Mouse (Mus musculus) CH12.LX (cell line): Measurements from ENCODE around the gene Cfdp1. TPM values are rescaled to one million over a fixed set of nuclear protein-coding genes. Genes with fewer than 3 reads are reported as not detected.

ENCODE experiments used
- DNase-seq: peaks from one replicate; pipeline ENCODE4 v3.0.0-alpha.2; 2013; ENCODE audit errors: extremely low read depth
- H3K27ac ChIP-seq: 2 replicates; pipeline ENCODE4 v1.5.1; 2012; ENCODE audit warnings: low read depth, mild to moderate bottlenecking, control low read depth, moderate library complexity; ENCODE audit not compliant: insufficient read depth
- H3K27me3 ChIP-seq: replicated peaks from 2 replicates; pipeline ENCODE3; 2012; ENCODE audit warnings: inconsistent platforms
- H3K36me3 ChIP-seq, 2 experiments: replicated peaks in 1 of 2; 2 replicates each; pipeline versions ENCODE3 to v1.6.1; 2012; ENCODE audit warnings: inconsistent platforms in 1 of 2, low read length in 1 of 2, mild to moderate bottlenecking in 1 of 2, mixed read lengths in 1 of 2, moderate library complexity in 1 of 2; ENCODE audit not compliant: control insufficient read depth in 1 of 2, insufficient read depth in 1 of 2
- H3K4me1 ChIP-seq, 2 experiments: 2 replicates each; pipeline ENCODE4 v1.6.1; 2012; ENCODE audit warnings: inconsistent platforms in 1 of 2, moderate library complexity in 1 of 2; ENCODE audit not compliant: insufficient read depth in 2 of 2, control insufficient read depth in 1 of 2
- H3K4me2 ChIP-seq: 2 replicates; pipeline ENCODE4 v1.6.1; 2012; ENCODE audit warnings: low read depth, mild to moderate bottlenecking, control low read depth; ENCODE audit not compliant: poor library complexity, insufficient read depth, severe bottlenecking
- H3K4me3 ChIP-seq, 3 experiments: fragments of 150-350 bp in 1 of 3; sonication (generic) in 1 of 3; replicated peaks in 1 of 3; 2 replicates each; pipeline versions ENCODE3 to v1.5.1; 2011 to 2012; ENCODE audit warnings: low read depth in 2 of 3, low read length in 2 of 3, mild to moderate bottlenecking in 2 of 3, moderate library complexity in 2 of 3, control low read depth in 1 of 3, improper control_type of control experiment in 1 of 3, inconsistent platforms in 1 of 3, mixed read lengths in 1 of 3; ENCODE audit not compliant: poor library complexity in 1 of 3
- H3K79me2 ChIP-seq: replicated peaks from 2 replicates; pipeline ENCODE4 v1.6.1; 2012; ENCODE audit warnings: mild to moderate bottlenecking, moderate library complexity; ENCODE audit not compliant: control insufficient read depth, poor library complexity, insufficient read depth, severe bottlenecking; ENCODE audit errors: extremely low read depth
- H3K9ac ChIP-seq: 2 replicates; pipeline ENCODE4 v1.6.1; 2012; ENCODE audit warnings: low read depth, mild to moderate bottlenecking, control low read depth, moderate library complexity; ENCODE audit not compliant: insufficient read depth
- H3K9me3 ChIP-seq: replicated peaks from 2 replicates; pipeline ENCODE3; 2012; ENCODE audit warnings: low read length, inconsistent platforms, mixed read lengths
- CHD2 ChIP-seq: IDR thresholded peaks from 2 replicates; pipeline ENCODE4 v1.6.1; 2011; ENCODE audit warnings: low read length, improper control_type of control experiment
- CTCF ChIP-seq, 2 experiments: IDR thresholded peaks in 1 of 2; conservative IDR thresholded peaks in 1 of 2; 2 replicates each; pipeline ENCODE4 v1.5.1; 2011 to 2012; ENCODE audit warnings: low read depth in 2 of 2, low read length in 2 of 2, improper control_type of control experiment in 1 of 2, inconsistent platforms in 1 of 2, mild to moderate bottlenecking in 1 of 2, moderate library complexity in 1 of 2
- ETS1 ChIP-seq: conservative IDR thresholded peaks from 2 replicates; pipeline ENCODE4 v1.6.1; 2012; ENCODE audit warnings: low read depth, mild to moderate bottlenecking, inconsistent platforms, low read length, improper control_type of control experiment, moderate library complexity
- JUN ChIP-seq: IDR thresholded peaks from 2 replicates; pipeline ENCODE4 v1.6.1; 2011; ENCODE audit warnings: low read depth, mild to moderate bottlenecking, low read length, improper control_type of control experiment, moderate library complexity; ENCODE audit not compliant: insufficient read depth
- JUND ChIP-seq: conservative IDR thresholded peaks from 2 replicates; pipeline ENCODE4 v1.6.1; 2011; ENCODE audit warnings: low read depth, low read length, improper control_type of control experiment
- KAT2A ChIP-seq: IDR thresholded peaks from 2 replicates; pipeline ENCODE4 v1.6.1; 2012; ENCODE audit warnings: low read length, improper control_type of control experiment, inconsistent platforms; ENCODE audit not compliant: insufficient replicate concordance
- MAFK ChIP-seq: IDR thresholded peaks from 2 replicates; pipeline ENCODE4 v1.6.1; 2011; ENCODE audit warnings: low read length, improper control_type of control experiment; ENCODE audit not compliant: insufficient replicate concordance
- MAX ChIP-seq: IDR thresholded peaks from 2 replicates; pipeline ENCODE4 v1.6.1; 2011; ENCODE audit warnings: low read length, improper control_type of control experiment
- POLR2A ChIP-seq: IDR thresholded peaks from 2 replicates; pipeline ENCODE4 v1.6.1; 2011; ENCODE audit warnings: low read depth, mild to moderate bottlenecking, improper control_type of control experiment, low read length
- RCOR1 ChIP-seq: conservative IDR thresholded peaks from 2 replicates; pipeline ENCODE4 v1.6.1; 2012; ENCODE audit warnings: low read depth, mild to moderate bottlenecking, inconsistent platforms, low read length, improper control_type of control experiment
- SIN3A ChIP-seq: IDR thresholded peaks from 2 replicates; pipeline ENCODE4 v1.6.1; 2012; ENCODE audit warnings: low read length, improper control_type of control experiment, inconsistent platforms
- SMC3 ChIP-seq: IDR thresholded peaks from 2 replicates; pipeline ENCODE4 v1.6.1; 2011; ENCODE audit warnings: low read depth, low read length, improper control_type of control experiment
- TBP ChIP-seq: conservative IDR thresholded peaks from 2 replicates; pipeline ENCODE4 v1.6.1; 2011; ENCODE audit warnings: low read depth, low read length, improper control_type of control experiment
- TCF12 ChIP-seq: IDR thresholded peaks from 2 replicates; pipeline ENCODE4 v1.6.1; 2014; ENCODE audit warnings: low read depth, mild to moderate bottlenecking, inconsistent platforms, low read length, improper control_type of control experiment
- USF1 ChIP-seq: IDR thresholded peaks from 2 replicates; pipeline ENCODE4 v1.6.1; 2014; ENCODE audit warnings: low read depth, mild to moderate bottlenecking, inconsistent platforms, low read length, improper control_type of control experiment
- USF2 ChIP-seq: conservative IDR thresholded peaks from 2 replicates; pipeline ENCODE4 v1.6.1; 2011; ENCODE audit warnings: low read depth, low read length, improper control_type of control experiment
- ZKSCAN1 ChIP-seq: IDR thresholded peaks from 2 replicates; pipeline ENCODE4 v1.6.1; 2012; ENCODE audit warnings: low read depth, inconsistent platforms, low read length, improper control_type of control experiment, borderline replicate concordance
- ZMIZ1 ChIP-seq: IDR thresholded peaks from 2 replicates; pipeline ENCODE4 v1.6.1; 2012; ENCODE audit warnings: low read depth, mild to moderate bottlenecking, inconsistent platforms, low read length, improper control_type of control experiment
- ZNF384 ChIP-seq: IDR thresholded peaks from 2 replicates; pipeline ENCODE4 v1.6.1; 2012; ENCODE audit warnings: low read depth, low read length, improper control_type of control experiment, inconsistent platforms
- dilution Hi-C: fragments of 300-500 bp; cut with MboI; formaldehyde crosslinking; loops from 2 replicates; pipeline ENCODE4 v1.14.3; 2020; ENCODE audit warnings: low sequenced_read_pairs; ENCODE audit not compliant: extremely low pct_unique_long_range_greater_than_20kb, extremely low pct_ligation_motif_present
- in situ Hi-C: fragments of 300-500 bp; cut with MboI; formaldehyde crosslinking; loops from 3 replicates; pipeline ENCODE4 v1.14.3; 2019; ENCODE audit warnings: low sequenced_read_pairs, low pct_ligation_motif_present, low pct_unique_long_range_greater_than_20kb, mixed read lengths
- polyA plus RNA-seq: library from polyadenylated mRNA; unstranded; fragments of >175 nt; gene quantifications from 2 replicates; pipeline ENCODE4 v1.2.1, GENCODE M21; 2012; ENCODE audit warnings: low read depth; ENCODE audit not compliant: insufficient read length
- total RNA-seq, 2 experiments: library from RNA; depleted of rRNA; stranded (reverse); fragments of 300-350 nt in 1 of 2; fragments of >200 nt in 1 of 2; gene quantifications; 2 replicates each; pipeline ENCODE4 v1.2.3; 2012 to 2014

Gene Cfdp1
- total and polyA plus RNA-seq, 3 experiments, result 113 to 210 (median 169) TPM

DNA sequence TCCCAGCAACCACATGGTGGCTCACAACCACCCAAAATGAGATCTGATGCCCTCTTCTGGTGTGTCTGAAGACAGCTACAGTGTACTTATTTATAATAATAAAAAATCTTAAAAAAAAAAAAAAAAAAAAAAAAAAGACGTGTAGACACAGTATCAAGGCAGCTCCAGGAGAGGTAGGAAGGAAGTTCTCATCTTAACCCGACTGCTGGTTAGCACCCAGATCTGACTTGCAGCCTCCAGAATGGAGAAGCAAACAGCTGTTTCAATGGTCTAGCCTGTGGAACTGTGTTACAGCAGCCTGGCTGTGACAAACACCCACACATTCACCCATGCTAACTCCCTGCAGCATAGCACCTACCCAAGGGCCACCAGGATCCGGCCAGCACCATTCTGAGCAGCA lies 16.3 kb upstream of the Cfdp1 start:
- no peak for TF ChIP-seq CTCF (conservative IDR thresholded peaks at IDR 0.05 in 1 of 2, IDR thresholded peaks at IDR 0.05 in 1 of 2; ENCODE audit: low read depth in 2 of 2, low read length in 2 of 2)
- no peak for TF ChIP-seq CHD2
- TF ChIP-seq JUN, result no peak
- no peak for TF ChIP-seq ZNF384
- no peak for TF ChIP-seq TCF12
- no peak for TF ChIP-seq SIN3A
- TF ChIP-seq ZMIZ1, result no peak
- TF ChIP-seq TBP, result no peak
- no peak for TF ChIP-seq USF2
- no peak for TF ChIP-seq MAX
- TF ChIP-seq RCOR1, result no peak
- TF ChIP-seq, all 38 proteins: peak for 0
- DNase-seq, result no peak
- H3K4me2 ChIP-seq, result no peak overlapping the region
- no peaks in the 10 kb centered on the region for H3K79me2 ChIP-seq
- H3K9me3 ChIP-seq, result no peaks in the 10 kb centered on the region
- H3K27ac ChIP-seq, result no peak overlapping the region
- no peak overlapping the region for H3K4me3 ChIP-seq
- peaks cover 0 to 21% of the 10 kb centered on the region in 2 experiments for H3K36me3 ChIP-seq
- dilution Hi-C loops (no loop called here), in situ Hi-C loops (loop anchor here (10.0 kb wide), 1 partner anchor 124 kb away; the partner anchor contains the start of gene Adat1)
- no peaks in the 10 kb centered on the region for H3K27me3 ChIP-seq
- no peak overlapping the region for H3K9ac ChIP-seq
- H3K4me1 ChIP-seq, result peaks cover 4 to 6% of the 10 kb centered on the region in 2 experiments; a peak in 3 of 4 replicates

DNA sequence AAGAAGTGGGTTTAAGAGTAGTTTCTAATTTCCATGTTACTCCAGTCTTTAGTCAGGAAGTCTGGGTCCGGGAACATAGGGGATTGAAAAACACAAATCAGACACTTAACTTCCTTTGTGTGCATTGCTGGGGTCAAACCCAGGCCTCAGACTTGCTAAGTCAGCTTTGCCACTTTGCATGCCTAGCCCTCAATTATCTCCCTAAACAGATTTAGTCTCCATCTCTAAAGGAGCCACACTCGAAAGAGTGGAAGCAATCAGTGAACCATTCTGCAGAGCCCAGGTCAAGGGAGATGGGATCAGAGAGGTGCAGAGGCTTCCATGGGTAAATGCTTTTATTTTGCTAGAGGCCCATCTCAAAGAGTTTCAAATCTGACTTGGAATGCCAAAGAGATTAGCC lies 14.6 kb upstream of the Cfdp1 start:
- no peaks in the 10 kb centered on the region for H3K27me3 ChIP-seq
- peaks cover 0 to 21% of the 10 kb centered on the region in 2 experiments for H3K36me3 ChIP-seq
- H3K9me3 ChIP-seq, result no peaks in the 10 kb centered on the region
- no peak overlapping the region for H3K9ac ChIP-seq
- dilution Hi-C loops (no loop called here), in situ Hi-C loops (no loop called here)
- no peak overlapping the region for H3K27ac ChIP-seq
- no peaks in the 10 kb centered on the region for H3K79me2 ChIP-seq
- H3K4me2 ChIP-seq, result no peak overlapping the region
- TF ChIP-seq ZKSCAN1 (no peak), CTCF (conservative IDR thresholded peaks at IDR 0.05 in 1 of 2, IDR thresholded peaks at IDR 0.05 in 1 of 2; ENCODE audit: low read depth in 2 of 2, low read length in 2 of 2) (no peak), ZMIZ1 (no peak), JUND (no peak), ETS1 (no peak), USF1 (no peak), MAFK (no peak), SMC3 (no peak), KAT2A (no peak), POLR2A (no peak)
- peaks cover 0 to 4% of the 10 kb centered on the region in 2 experiments; a peak in 1 of 4 replicates for H3K4me1 ChIP-seq
- H3K4me3 ChIP-seq, result no peak overlapping the region
- no peak for DNase-seq
